ENCODE assay signal across 15 mouse cellular contexts in the genomic region with DNA sequence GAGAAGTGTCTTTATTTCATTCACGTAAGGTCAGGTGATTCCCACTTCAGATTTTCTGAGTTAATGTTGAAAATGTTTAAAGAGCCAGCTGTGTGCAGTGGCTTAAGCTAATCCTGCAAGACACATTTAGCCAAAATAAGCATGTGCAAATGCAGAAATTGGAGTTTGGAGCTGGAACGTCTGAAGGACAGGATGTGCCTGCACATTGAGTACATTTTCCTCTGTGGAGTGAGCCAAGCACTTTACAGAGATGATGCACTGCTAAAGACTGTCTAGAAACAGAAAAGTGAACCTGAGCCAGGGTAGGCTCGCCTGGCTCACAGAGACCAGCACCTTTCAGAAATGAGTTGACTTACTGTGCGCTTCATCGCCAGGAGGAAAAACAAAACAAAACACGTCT.
"Had no signal": no experiment of that assay in that cellular context is flagged by ENCODE, and none has a peak within 500 bp of the region (broad histone marks: within the 10 kb centered on the region; RNA-seq: fewer than 3 reads in every experiment).

No protein-coding gene starts in this region.

- H3K27ac ChIP-seq: kidney, embryonic 15.5 days; limb, embryonic 10.5 days; liver, embryonic 15.5 days; midbrain, embryonic 13.5 days; neural tube, embryonic 15.5 days had no signal

- DNase-seq: kidney, adult 2 months; kidney, postnatal 14 days; lung, adult 2 months; lung, postnatal 36 days; spleen, adult 18-20 months; thymus, adult 2 months; thymus, postnatal 25 days had no signal

- ATAC-seq: intestine, embryonic 16.5 days; lung, postnatal 0 days; midbrain, embryonic 13.5 days had no signal

- H3K4me3 ChIP-seq: kidney, embryonic 15.5 days; limb, embryonic 10.5 days; liver, embryonic 15.5 days; midbrain, embryonic 13.5 days; myocyte; neural tube, embryonic 15.5 days had no signal
